ENCODE assay signal across 8 mouse cellular contexts in genomic region chr7:100930619-100931315, GRCm38 (mm10). TPM values are rescaled to one million over a fixed set of nuclear protein-coding genes. Genes with fewer than 3 reads are reported as not detected.
A peak's percentile ranks its signal among the peaks of the same experiment; 100 is the strongest.
DNase-seq lines count a peak whose midpoint lies in the region; ATAC-seq and TF ChIP-seq lines count a peak whose summit lies in the region.

No protein-coding gene starts in this region.

- peak overlapping the region; percentile 94 for H3K4me2 ChIP-seq in forebrain, postnatal 0 days (ENCODE audit: low read depth)
- peak overlapping the region; percentile 87 for H3K4me2 ChIP-seq in intestine, embryonic 16.5 days (ENCODE audit: low read depth, low read length)

- peak overlapping the region; percentile 62; the same call in 1 of the 2 replicates for H3K27ac ChIP-seq in forebrain, postnatal 0 days (ENCODE audit: low read depth, low read length)
- peak overlapping the region; percentile 98 for H3K27ac ChIP-seq in intestine, embryonic 16.5 days (ENCODE audit: low read length)

- DNase-seq in 3T3-L1 (ENCODE audit: low read depth, low spot score) (peak; percentile 84), ZHBTc4 (ENCODE audit: low read depth, low spot score) (peak; percentile 86)
- DNase-seq in forebrain, postnatal 0 days, result no peak
- peak; percentile 85 to 89 for DNase-seq in lung, adult 18-20 months
- peak; percentile 67 for DNase-seq in retina, postnatal 1 day
- DNase-seq in layer of hippocampus, adult 18-20 months (ENCODE audit: low spot score in 2 of 2), result no peak

- peak overlapping the region; percentile 55 for H3K4me3 ChIP-seq in forebrain, postnatal 0 days (ENCODE audit: low read depth, low read length)
- peak overlapping the region; percentile 74 for H3K4me3 ChIP-seq in intestine, embryonic 16.5 days (ENCODE audit: low read length)

- 0 out of 2 replicates have a peak, but pooled peaks cover 6% of the 10 kb centered on the region for H3K4me1 ChIP-seq in forebrain, postnatal 0 days (ENCODE audit: insufficient read depth)
- peaks cover 47% of the 10 kb centered on the region for H3K4me1 ChIP-seq in intestine, embryonic 16.5 days (ENCODE audit: control insufficient read depth, insufficient read depth, low read length)

- TF ChIP-seq CTCF in forebrain, postnatal 0 days (IDR thresholded peaks at IDR 0.05; ENCODE audit: low read depth), result no peak

- no peak for ATAC-seq in forebrain, postnatal 0 days
- ATAC-seq in intestine, embryonic 16.5 days, result 0 out of 2 replicates have a peak, but pooled peaks have one; percentile 3
- no peak for ATAC-seq in monocyte, adult 5-6 weeks (replicated peaks; ENCODE audit: insufficient number of reproducible peaks, low FRiP score, low TSS enrichment, poor library complexity, severe bottlenecking)

- H3K27me3 ChIP-seq in forebrain, postnatal 0 days (ENCODE audit: insufficient read depth, low read length), result no peaks in the 10 kb centered on the region; the same call in 1 of the 2 replicates
- no peaks in the 10 kb centered on the region for H3K27me3 ChIP-seq in intestine, embryonic 16.5 days (replicated peaks; ENCODE audit: control insufficient read depth, insufficient read depth, low read length)

- H3K36me3 ChIP-seq in forebrain, postnatal 0 days (ENCODE audit: insufficient read depth), result no peaks in the 10 kb centered on the region
- H3K36me3 ChIP-seq in intestine, embryonic 16.5 days (ENCODE audit: control insufficient read depth, insufficient read depth, low read length), result no peaks in the 10 kb centered on the region

- peak overlapping the region; percentile 45; the same call in 1 of the 2 replicates for H3K9ac ChIP-seq in forebrain, postnatal 0 days
- H3K9ac ChIP-seq in intestine, embryonic 16.5 days (ENCODE audit: low read depth, low read length), result peak overlapping the region; percentile 89

- WGBS in forebrain, postnatal 0 days, result 6% methylated on average over 50 of the region's 53 CpGs
- WGBS in intestine, embryonic 16.5 days, result 4% methylated on average over 53 of the region's 53 CpGs

- H3K9me3 ChIP-seq in forebrain, postnatal 0 days (ENCODE audit: low read length), result no peaks in the 10 kb centered on the region
- no peaks in the 10 kb centered on the region for H3K9me3 ChIP-seq in intestine, embryonic 16.5 days (ENCODE audit: control insufficient read depth, low read length)

RNA-seq across cellular contexts. Expression of gene Arhgef17, which starts 1.1 kb away (rescaled TPM):
- 47.9 and 52.7 TPM in 2 replicates for total RNA-seq in forebrain, postnatal 0 days (2014; rRNA removed)
- 9.8 and 12.5 TPM in 2 replicates for polyA plus RNA-seq in forebrain, postnatal 0 days (2015; fragmentation: Nextera tagmentation; extraction: Ambion mirVana)
- 4.1 and 4.6 TPM in 2 replicates for polyA plus RNA-seq in intestine, embryonic 16.5 days (2015; fragmentation: Nextera tagmentation; extraction: Ambion mirVana)
- total RNA-seq in monocyte, adult 5-6 weeks (2017), result 0.10 to 0.29 TPM in 2 of 3 replicates, not detected in the other
- total RNA-seq in layer of hippocampus, adult 18-20 months (2021), result 100 to 1,000 TPM; 171 to 178 TPM

RNA-seq across cellular contexts. Expression of gene P2ry6, which starts 43.7 kb away (rescaled TPM):
- 1.2 and 2.3 TPM in 2 replicates for total RNA-seq in forebrain, postnatal 0 days (2014; rRNA removed)
- polyA plus RNA-seq in forebrain, postnatal 0 days (2015; fragmentation: Nextera tagmentation; extraction: Ambion mirVana), result 3.1 and 3.8 TPM in 2 replicates
- polyA plus RNA-seq in intestine, embryonic 16.5 days (2015; fragmentation: Nextera tagmentation; extraction: Ambion mirVana), result 9.0 and 9.8 TPM in 2 replicates
- total RNA-seq in monocyte, adult 5-6 weeks (2017), result 15.7 to 27.7 TPM (median 22.9 TPM) in 3 replicates
- total RNA-seq in layer of hippocampus, adult 18-20 months (2021), result 1 to 10 TPM; 2.9 to 3.9 TPM

Comparison
In these comparisons a context has a peak if more than half of its experiments do, and no peak if none do; other contexts are left out.
1. DNase-seq: peak in 3T3-L1 (single experiment), ZHBTc4 (single experiment), lung, adult 18-20 months (2 of 2) and retina, postnatal 1 day (single experiment); none in forebrain, postnatal 0 days (single experiment) and layer of hippocampus, adult 18-20 months (0 of 2).
2. RNA of gene Arhgef17, which starts 1.1 kb away (total RNA-seq): 171 to 178 TPM in layer of hippocampus, adult 18-20 months and 47.9 to 52.7 TPM in forebrain, postnatal 0 days; 0.10 to 0.29 TPM in monocyte, adult 5-6 weeks; every median in the first group is over 10 times any median in the second.